Mouse (Mus musculus): ENCODE results near the gene Iqca. TPM values are rescaled to one million over a fixed set of nuclear protein-coding genes. Genes with fewer than 3 reads are reported as not detected.
A peak's percentile ranks its signal among the peaks of the same experiment; 100 is the strongest.

Iqca gene
- polyA plus RNA-seq, 1 experiment from 2014 or later: 1.8 TPM

GRCm38 (mm10) chr1:90180966-90181699 is 27.9 kb upstream of the Iqca start:
- 81% methylated on average over 12 of the region's 12 CpGs for WGBS
- Histone ChIP-seq H3K4me3 (replicated peaks; ENCODE audit: low read length) (no peak overlapping the region), H3K4me2 (replicated peaks) (no peak overlapping the region), H3K9me3 (ENCODE audit: control insufficient read depth, low read length) (no peaks in the 10 kb centered on the region), H3K9ac (no peak overlapping the region), H3K36me3 (replicated peaks; ENCODE audit: control insufficient read depth, insufficient read depth) (no peaks in the 10 kb centered on the region), H3K27ac (no peak overlapping the region), H3K27me3 (ENCODE audit: control insufficient read depth, insufficient read depth, low read length) (no peaks in the 10 kb centered on the region), H3K4me1 (replicated peaks; ENCODE audit: control insufficient read depth, insufficient read depth, low read length) (no peaks in the 10 kb centered on the region)
- DNase-seq (ENCODE audit: low spot score) (no peak), ATAC-seq (ENCODE audit: low FRiP score) (no peak)

- no peak for ATAC-seq (ENCODE audit: low FRiP score)
- 80% methylated on average over 7 of the region's 7 CpGs for WGBS
Observed at GRCm38 (mm10) chr1:90180479-90180878, 27.3 kb upstream of the Iqca start.

GRCm38 (mm10) chr1:90177978-90178377 is 24.8 kb upstream of the Iqca start:
- Histone ChIP-seq H3K27ac (no peak overlapping the region), H3K9me3 (ENCODE audit: control insufficient read depth, low read length) (no peaks in the 10 kb centered on the region), H3K4me3 (replicated peaks; ENCODE audit: low read length) (no peak overlapping the region), H3K27me3 (ENCODE audit: control insufficient read depth, insufficient read depth, low read length) (no peaks in the 10 kb centered on the region), H3K4me1 (replicated peaks; ENCODE audit: control insufficient read depth, insufficient read depth, low read length) (0 out of 2 replicates have a peak, but pooled peaks cover 7% of the 10 kb centered on the region), H3K9ac (no peak overlapping the region), H3K4me2 (replicated peaks) (no peak overlapping the region), H3K36me3 (replicated peaks; ENCODE audit: control insufficient read depth, insufficient read depth) (no peaks in the 10 kb centered on the region)
- no peak for DNase-seq (ENCODE audit: low spot score)
- WGBS: 71% methylated on average over 5 of the region's 5 CpGs
- ATAC-seq (ENCODE audit: low FRiP score): no peak

More at GRCm38 (mm10) chr1:90180479-90180878, 27.3 kb upstream of the Iqca start:
- H3K36me3 ChIP-seq (replicated peaks; ENCODE audit: control insufficient read depth, insufficient read depth): no peaks in the 10 kb centered on the region
- H3K4me2 ChIP-seq (replicated peaks): no peak overlapping the region
- no peak for DNase-seq (ENCODE audit: low spot score)
- no peak overlapping the region for H3K4me3 ChIP-seq (replicated peaks; ENCODE audit: low read length)
- no peaks in the 10 kb centered on the region for H3K4me1 ChIP-seq (replicated peaks; ENCODE audit: control insufficient read depth, insufficient read depth, low read length)
- H3K27me3 ChIP-seq (ENCODE audit: control insufficient read depth, insufficient read depth, low read length): no peaks in the 10 kb centered on the region
- H3K9me3 ChIP-seq (ENCODE audit: control insufficient read depth, low read length): no peaks in the 10 kb centered on the region
- no peak overlapping the region for H3K9ac ChIP-seq
- no peak overlapping the region for H3K27ac ChIP-seq

- Histone ChIP-seq H3K27me3 (ENCODE audit: control insufficient read depth, insufficient read depth, low read length) (no peaks in the 10 kb centered on the region), H3K9ac (no peak overlapping the region), H3K36me3 (replicated peaks; ENCODE audit: control insufficient read depth, insufficient read depth) (no peaks in the 10 kb centered on the region), H3K4me1 (replicated peaks; ENCODE audit: control insufficient read depth, insufficient read depth, low read length) (0 out of 2 replicates have a peak, but pooled peaks cover 7% of the 10 kb centered on the region), H3K27ac (no peak overlapping the region), H3K9me3 (ENCODE audit: control insufficient read depth, low read length) (no peaks in the 10 kb centered on the region), H3K4me3 (replicated peaks; ENCODE audit: low read length) (no peak overlapping the region), H3K4me2 (replicated peaks) (no peak overlapping the region)
- ATAC-seq (ENCODE audit: low FRiP score) (no peak), DNase-seq (ENCODE audit: low spot score) (no peak)
Observed at GRCm38 (mm10) chr1:90177565-90177964, 24.4 kb upstream of the Iqca start.

GRCm38 (mm10) chr1:90176223-90176622 is 23.0 kb upstream of the Iqca start:
- H3K9me3 ChIP-seq (ENCODE audit: control insufficient read depth, low read length): no peaks in the 10 kb centered on the region
- no peak overlapping the region for H3K27ac ChIP-seq
- 0 out of 2 replicates have a peak, but pooled peaks cover 7% of the 10 kb centered on the region for H3K4me1 ChIP-seq (replicated peaks; ENCODE audit: control insufficient read depth, insufficient read depth, low read length)
- no peaks in the 10 kb centered on the region for H3K27me3 ChIP-seq (ENCODE audit: control insufficient read depth, insufficient read depth, low read length)
- no peak overlapping the region for H3K4me2 ChIP-seq (replicated peaks)
- no peak overlapping the region for H3K4me3 ChIP-seq (replicated peaks; ENCODE audit: low read length)
- H3K36me3 ChIP-seq (replicated peaks; ENCODE audit: control insufficient read depth, insufficient read depth): no peaks in the 10 kb centered on the region
- WGBS: 74% methylated on average over 7 of the region's 7 CpGs
- no peak for ATAC-seq (ENCODE audit: low FRiP score)
- H3K9ac ChIP-seq: no peak overlapping the region
- DNase-seq (ENCODE audit: low spot score): peak; percentile 35

- Histone ChIP-seq H3K27ac (no peak overlapping the region), H3K4me2 (replicated peaks) (no peak overlapping the region), H3K36me3 (replicated peaks; ENCODE audit: control insufficient read depth, insufficient read depth) (no peaks in the 10 kb centered on the region), H3K4me3 (replicated peaks; ENCODE audit: low read length) (no peak overlapping the region), H3K27me3 (ENCODE audit: control insufficient read depth, insufficient read depth, low read length) (no peaks in the 10 kb centered on the region), H3K4me1 (replicated peaks; ENCODE audit: control insufficient read depth, insufficient read depth, low read length) (0 out of 2 replicates have a peak, but pooled peaks cover 7% of the 10 kb centered on the region), H3K9ac (no peak overlapping the region), H3K9me3 (ENCODE audit: control insufficient read depth, low read length) (no peaks in the 10 kb centered on the region)
- ATAC-seq (ENCODE audit: low FRiP score) (no peak), DNase-seq (ENCODE audit: low spot score) (no peak)
- WGBS: 20% methylated on average over 8 of the region's 8 CpGs
Observed at GRCm38 (mm10) chr1:90174338-90174737, 21.1 kb upstream of the Iqca start.

GRCm38 (mm10) chr1:90164319-90164718 is 11.1 kb upstream of the Iqca start:
- ATAC-seq (ENCODE audit: low FRiP score) (no peak), DNase-seq (ENCODE audit: low spot score) (no peak)
- Histone ChIP-seq H3K27ac (no peak overlapping the region), H3K27me3 (ENCODE audit: control insufficient read depth, insufficient read depth, low read length) (no peaks in the 10 kb centered on the region), H3K9ac (no peak overlapping the region), H3K4me2 (replicated peaks) (no peak overlapping the region), H3K36me3 (replicated peaks; ENCODE audit: control insufficient read depth, insufficient read depth) (no peaks in the 10 kb centered on the region), H3K9me3 (ENCODE audit: control insufficient read depth, low read length) (no peaks in the 10 kb centered on the region), H3K4me1 (replicated peaks; ENCODE audit: control insufficient read depth, insufficient read depth, low read length) (peaks cover 15% of the 10 kb centered on the region), H3K4me3 (replicated peaks; ENCODE audit: low read length) (no peak overlapping the region)
- WGBS: 18% methylated on average over 3 of the region's 3 CpGs

- no peaks in the 10 kb centered on the region for H3K9me3 ChIP-seq (ENCODE audit: control insufficient read depth, low read length)
- DNase-seq (ENCODE audit: low spot score) (no peak), ATAC-seq (ENCODE audit: low FRiP score) (no peak)
- H3K27me3 ChIP-seq (ENCODE audit: control insufficient read depth, insufficient read depth, low read length): no peaks in the 10 kb centered on the region
- H3K4me3 ChIP-seq (replicated peaks; ENCODE audit: low read length): no peak overlapping the region
- H3K4me2 ChIP-seq (replicated peaks): no peak overlapping the region
- peaks cover 15% of the 10 kb centered on the region for H3K4me1 ChIP-seq (replicated peaks; ENCODE audit: control insufficient read depth, insufficient read depth, low read length)
- H3K27ac ChIP-seq: no peak overlapping the region
- H3K9ac ChIP-seq: no peak overlapping the region
- no peaks in the 10 kb centered on the region for H3K36me3 ChIP-seq (replicated peaks; ENCODE audit: control insufficient read depth, insufficient read depth)
- 76% methylated on average over 7 of the region's 7 CpGs for WGBS
Observed at GRCm38 (mm10) chr1:90163161-90163560, 10.0 kb upstream of the Iqca start.

- H3K9me3 ChIP-seq (ENCODE audit: control insufficient read depth, low read length): no peaks in the 10 kb centered on the region
- H3K27ac ChIP-seq: 0 out of 2 replicates have a peak overlapping the region, but pooled peaks have one; percentile 7
- no peak for DNase-seq (ENCODE audit: low spot score)
- no peak overlapping the region for H3K9ac ChIP-seq
- 29% methylated on average over 13 of the region's 13 CpGs for WGBS
- H3K4me3 ChIP-seq (replicated peaks; ENCODE audit: low read length): no peak overlapping the region
- no peak for ATAC-seq (ENCODE audit: low FRiP score)
- no peaks in the 10 kb centered on the region for H3K27me3 ChIP-seq (ENCODE audit: control insufficient read depth, insufficient read depth, low read length)
- H3K36me3 ChIP-seq (replicated peaks; ENCODE audit: control insufficient read depth, insufficient read depth): no peaks in the 10 kb centered on the region
- H3K4me1 ChIP-seq (replicated peaks; ENCODE audit: control insufficient read depth, insufficient read depth, low read length): peaks cover 15% of the 10 kb centered on the region
- no peak overlapping the region for H3K4me2 ChIP-seq (replicated peaks)
Observed at GRCm38 (mm10) chr1:90162379-90162857, 9.2 kb upstream of the Iqca start.
